Mouse (Mus musculus): ENCODE measurements at regions not wholly inside any gene's neighbourhood (a gene's known extent, or its start where the extent isn't known, plus 50 kb on each side); places are given as distances from the start of the nearest gene placed in this dataset.

DNA sequence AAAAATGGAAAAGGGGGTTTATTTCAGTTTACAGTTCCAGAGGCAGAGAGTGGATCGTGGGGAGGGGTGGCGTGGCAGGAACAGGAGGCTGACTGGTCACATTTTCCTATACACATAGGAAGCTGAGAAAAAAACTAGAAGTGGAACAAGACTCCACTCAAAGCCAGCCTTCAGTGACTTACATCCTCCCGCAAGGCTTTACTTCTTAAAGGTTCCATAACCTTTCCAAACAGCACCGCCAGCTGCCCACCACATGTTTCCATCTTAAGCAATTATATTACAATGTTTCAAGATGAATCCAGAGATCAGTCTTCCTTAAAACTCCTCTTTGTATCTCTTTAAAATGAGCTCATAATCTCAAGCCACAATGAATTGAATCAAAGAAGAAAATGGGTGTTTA, 290.7 kb downstream of the Med10 start:
- TF ChIP-seq POLR2A (IDR thresholded peaks at IDR 0.05; ENCODE audit: low read depth, low read length), result no peak
- no peak for TF ChIP-seq CTCF (conservative IDR thresholded peaks at IDR 0.05; ENCODE audit: insufficient read depth, insufficient read length, low read depth, low read length)

Data from kidney, adult 2 months (tissue).